In genomic region chr17:74902453-74902852, GRCm38 (mm10) we compare ENCODE assay signal across 26 mouse cellular contexts.
DNase-seq lines count a peak whose midpoint lies in the region; ATAC-seq and TF ChIP-seq lines count a peak whose summit lies in the region.
"Had no signal": no experiment of that assay in that cellular context is flagged by ENCODE, and none has a peak within 500 bp of the region (broad histone marks: within the 10 kb centered on the region; RNA-seq: fewer than 3 reads in every experiment).

No protein-coding gene starts in this region.

- no peak overlapping the region for H3K4me3 ChIP-seq in heart, embryonic 12.5 days
- H3K4me3 ChIP-seq in kidney, postnatal 0 days (replicated peaks; ENCODE audit: low read depth, low read length): no peak overlapping the region
- H3K4me3 ChIP-seq in midbrain, embryonic 12.5 days: no peak overlapping the region
- no peak overlapping the region for H3K4me3 ChIP-seq in midbrain, embryonic 13.5 days (replicated peaks)
- no peak overlapping the region for H3K4me3 ChIP-seq in stomach, postnatal 0 days (ENCODE audit: low read depth, low read length)
- no peak overlapping the region for H3K4me3 ChIP-seq in gastrocnemius, adult 2 months
- H3K4me3 ChIP-seq: hindbrain, embryonic 15.5 days; midbrain, embryonic 15.5 days; myocyte; neural tube, embryonic 13.5 days had no signal

- TF ChIP-seq EP300 in stomach, postnatal 0 days (optimal IDR thresholded peaks at IDR 0.05): no peak

- 91% methylated on average over 7 of the region's 7 CpGs for WGBS in heart, embryonic 12.5 days
- WGBS in kidney, postnatal 0 days: 95% methylated on average over 7 of the region's 7 CpGs
- 95% methylated on average over 7 of the region's 7 CpGs for WGBS in midbrain, embryonic 12.5 days
- WGBS in midbrain, embryonic 13.5 days: 95% methylated on average over 7 of the region's 7 CpGs
- WGBS in stomach, postnatal 0 days: 95% methylated on average over 7 of the region's 7 CpGs

- no peak overlapping the region for H3K9ac ChIP-seq in heart, embryonic 12.5 days
- H3K9ac ChIP-seq in kidney, postnatal 0 days (ENCODE audit: low read depth, low read length): no peak overlapping the region
- no peak overlapping the region for H3K9ac ChIP-seq in midbrain, embryonic 12.5 days (replicated peaks)
- H3K9ac ChIP-seq in midbrain, embryonic 13.5 days (replicated peaks): no peak overlapping the region
- H3K9ac ChIP-seq in stomach, postnatal 0 days (ENCODE audit: low read length): no peak overlapping the region
- H3K9ac ChIP-seq: forebrain, postnatal 0 days; hindbrain, embryonic 15.5 days; liver, embryonic 14.5 days; midbrain, embryonic 15.5 days; neural tube, embryonic 13.5 days had no signal

- H3K27ac ChIP-seq in heart, embryonic 12.5 days (ENCODE audit: poor library complexity, severe bottlenecking): no peak overlapping the region
- no peak overlapping the region for H3K27ac ChIP-seq in kidney, postnatal 0 days
- H3K27ac ChIP-seq in midbrain, embryonic 12.5 days (replicated peaks): no peak overlapping the region
- no peak overlapping the region for H3K27ac ChIP-seq in midbrain, embryonic 13.5 days
- H3K27ac ChIP-seq in stomach, postnatal 0 days (replicated peaks): no peak overlapping the region
- H3K27ac ChIP-seq in gastrocnemius, adult 2 months: no peak overlapping the region
- H3K27ac ChIP-seq: hindbrain, embryonic 15.5 days; liver, embryonic 14.5 days; midbrain, embryonic 15.5 days; neural tube, embryonic 13.5 days had no signal

- no peak overlapping the region for H3K4me2 ChIP-seq in heart, embryonic 12.5 days
- no peak overlapping the region for H3K4me2 ChIP-seq in kidney, postnatal 0 days (ENCODE audit: low read length)
- H3K4me2 ChIP-seq in midbrain, embryonic 12.5 days (replicated peaks): no peak overlapping the region
- H3K4me2 ChIP-seq in midbrain, embryonic 13.5 days (replicated peaks): no peak overlapping the region
- H3K4me2 ChIP-seq in stomach, postnatal 0 days (replicated peaks; ENCODE audit: low read depth): no peak overlapping the region
- H3K4me2 ChIP-seq: hindbrain, embryonic 15.5 days; midbrain, embryonic 15.5 days; neural tube, embryonic 13.5 days had no signal

- H3K4me1 ChIP-seq in heart, embryonic 12.5 days (replicated peaks): peaks cover 16% of the 10 kb centered on the region
- H3K4me1 ChIP-seq in kidney, postnatal 0 days (replicated peaks; ENCODE audit: insufficient read depth, low read length): peaks cover 8% of the 10 kb centered on the region; the same call in 1 of the 2 replicates
- peaks cover 8% of the 10 kb centered on the region; the same call in 1 of the 2 replicates for H3K4me1 ChIP-seq in midbrain, embryonic 12.5 days
- H3K4me1 ChIP-seq in midbrain, embryonic 13.5 days (replicated peaks): 0 out of 2 replicates have a peak, but pooled peaks cover 6% of the 10 kb centered on the region
- H3K4me1 ChIP-seq in stomach, postnatal 0 days (replicated peaks; ENCODE audit: control insufficient read depth, insufficient read depth): no peaks in the 10 kb centered on the region
- H3K4me1 ChIP-seq: hindbrain, embryonic 15.5 days; midbrain, embryonic 15.5 days; neural tube, embryonic 13.5 days had no signal

- DNase-seq in heart, postnatal 14 days: no peak
- no peak for DNase-seq in kidney, postnatal 0 days (ENCODE audit: low spot score)
- DNase-seq in kidney, postnatal 14 days: no peak
- peak; percentile 7 for DNase-seq in stomach, postnatal 0 days (ENCODE audit: low spot score)
- DNase-seq in gastrocnemius, adult 2 months: no peak
- DNase-seq: adrenal gland, postnatal 10 days; cerebellum, adult 18-20 months; cerebellum, postnatal 14 days; forebrain, postnatal 0 days; gastrocnemius, postnatal 36 days; heart, postnatal 36 days; kidney, adult 18-20 months; kidney, postnatal 36 days; layer of hippocampus, postnatal 36 days; retina, postnatal 1 day; right cerebral cortex, postnatal 25 days; spleen, adult 18-20 months; thymus, postnatal 25 days had no signal

- peak; percentile 45; the same call in 1 of the 2 replicates for ATAC-seq in heart, embryonic 12.5 days (ENCODE audit: insufficient number of reproducible peaks, low FRiP score)
- ATAC-seq in kidney, postnatal 0 days (replicated peaks; ENCODE audit: low FRiP score, low read depth): peak; percentile 43; the same call in 1 of the 2 replicates
- ATAC-seq in midbrain, embryonic 12.5 days (ENCODE audit: low FRiP score, low read depth): 0 out of 2 replicates have a peak, but pooled peaks have one; percentile 23
- ATAC-seq in midbrain, embryonic 13.5 days: no peak; the same call in 1 of the 2 replicates
- ATAC-seq in stomach, postnatal 0 days (ENCODE audit: low FRiP score, low TSS enrichment): no peak
- ATAC-seq: forebrain, postnatal 0 days; midbrain, embryonic 15.5 days had no signal

- peaks cover 7% of the 10 kb centered on the region for H3K9me3 ChIP-seq in heart, embryonic 12.5 days (replicated peaks)
- peaks cover 5% of the 10 kb centered on the region; the same call in 1 of the 2 replicates for H3K9me3 ChIP-seq in kidney, postnatal 0 days (replicated peaks; ENCODE audit: low read length)
- H3K9me3 ChIP-seq in midbrain, embryonic 12.5 days: no peaks in the 10 kb centered on the region
- no peaks in the 10 kb centered on the region for H3K9me3 ChIP-seq in midbrain, embryonic 13.5 days
- H3K9me3 ChIP-seq in stomach, postnatal 0 days (ENCODE audit: control insufficient read depth, low read length): no peaks in the 10 kb centered on the region
- H3K9me3 ChIP-seq: hindbrain, embryonic 15.5 days; midbrain, embryonic 15.5 days had no signal

- H3K36me3 ChIP-seq in heart, embryonic 12.5 days: no peaks in the 10 kb centered on the region
- H3K36me3 ChIP-seq in kidney, postnatal 0 days (ENCODE audit: insufficient read depth, low read length): no peaks in the 10 kb centered on the region
- no peaks in the 10 kb centered on the region for H3K36me3 ChIP-seq in midbrain, embryonic 12.5 days
- no peaks in the 10 kb centered on the region for H3K36me3 ChIP-seq in midbrain, embryonic 13.5 days
- no peaks in the 10 kb centered on the region for H3K36me3 ChIP-seq in stomach, postnatal 0 days (ENCODE audit: control insufficient read depth, insufficient read depth, low read length)
- H3K36me3 ChIP-seq: hindbrain, embryonic 15.5 days; midbrain, embryonic 15.5 days; neural tube, embryonic 13.5 days had no signal

- no peaks in the 10 kb centered on the region for H3K27me3 ChIP-seq in heart, embryonic 12.5 days (replicated peaks)
- H3K27me3 ChIP-seq in kidney, postnatal 0 days (ENCODE audit: insufficient read depth, low read length): no peaks in the 10 kb centered on the region
- H3K27me3 ChIP-seq in midbrain, embryonic 12.5 days: no peaks in the 10 kb centered on the region
- no peaks in the 10 kb centered on the region for H3K27me3 ChIP-seq in midbrain, embryonic 13.5 days
- H3K27me3 ChIP-seq in stomach, postnatal 0 days (ENCODE audit: control insufficient read depth, insufficient read depth, low read length): no peaks in the 10 kb centered on the region
- H3K27me3 ChIP-seq: hindbrain, embryonic 15.5 days; midbrain, embryonic 15.5 days; neural tube, embryonic 13.5 days had no signal

- no peak for TF ChIP-seq CTCF in kidney, postnatal 0 days (IDR thresholded peaks at IDR 0.05; ENCODE audit: low read depth)
- TF ChIP-seq CTCF in stomach, postnatal 0 days (IDR thresholded peaks at IDR 0.05; ENCODE audit: low read depth): no peak
- no peak for TF ChIP-seq CTCF in gastrocnemius, adult 2 months (IDR thresholded peaks at IDR 0.05)

- intact Hi-C loops in heart, postnatal 14 days (cut with DNase I): no loop called here
- intact Hi-C loops in gastrocnemius, adult 2 months (cut with DNase I): no loop called here

Comparison
In these comparisons a context has a peak if more than half of its experiments do, and no peak if none do; other contexts are left out.
1. ATAC-seq: peak in heart, embryonic 12.5 days (single experiment), kidney, postnatal 0 days (single experiment) and midbrain, embryonic 12.5 days (single experiment); none in midbrain, embryonic 13.5 days (single experiment) and stomach, postnatal 0 days (single experiment).